23 mouse cellular contexts compared by ENCODE assay signal in genomic region chr10:36554057-36554456, GRCm38 (mm10). TPM values are rescaled to one million over a fixed set of nuclear protein-coding genes. Genes with fewer than 3 reads are reported as not detected.
"Had no signal": no experiment of that assay in that cellular context is flagged by ENCODE, and none has a peak within 500 bp of the region (broad histone marks: within the 10 kb centered on the region; RNA-seq: fewer than 3 reads in every experiment).

No protein-coding gene starts in this region.

- H3K4me3 ChIP-seq: gastrocnemius, adult 2 months; heart, embryonic 13.5 days; heart, embryonic 15.5 days; hindbrain, embryonic 13.5 days; hindbrain, embryonic 15.5 days; layer of hippocampus, adult 2 months; left cerebral cortex, adult 2 months; limb, embryonic 10.5 days; limb, embryonic 12.5 days; liver, embryonic 13.5 days; liver, embryonic 15.5 days had no signal

- H3K4me1 ChIP-seq: heart, embryonic 15.5 days; hindbrain, embryonic 15.5 days; limb, embryonic 10.5 days; limb, embryonic 12.5 days; liver, embryonic 13.5 days; liver, embryonic 15.5 days had no signal

- H3K9ac ChIP-seq: heart, embryonic 13.5 days; heart, embryonic 15.5 days; hindbrain, embryonic 13.5 days; hindbrain, embryonic 15.5 days; limb, embryonic 12.5 days; liver, embryonic 13.5 days; liver, embryonic 15.5 days had no signal

- H3K36me3 ChIP-seq: heart, embryonic 13.5 days; heart, embryonic 15.5 days; hindbrain, embryonic 13.5 days; hindbrain, embryonic 15.5 days; limb, embryonic 10.5 days; limb, embryonic 12.5 days; liver, embryonic 13.5 days; liver, embryonic 15.5 days had no signal

- H3K27ac ChIP-seq: gastrocnemius, adult 2 months; heart, embryonic 13.5 days; heart, embryonic 15.5 days; hindbrain, embryonic 13.5 days; hindbrain, embryonic 15.5 days; hindbrain, postnatal 0 days; layer of hippocampus, adult 2 months; left cerebral cortex, adult 2 months; limb, embryonic 10.5 days; limb, embryonic 12.5 days; liver, embryonic 13.5 days; liver, embryonic 15.5 days had no signal

- ATAC-seq: hindbrain, postnatal 0 days had no signal

- H3K27me3 ChIP-seq: heart, embryonic 13.5 days; heart, embryonic 15.5 days; hindbrain, embryonic 13.5 days; hindbrain, embryonic 15.5 days; limb, embryonic 12.5 days; liver, embryonic 13.5 days; liver, embryonic 15.5 days had no signal

- DNase-seq: gastrocnemius, adult 2 months; gastrocnemius, postnatal 10 days; gastrocnemius, postnatal 25 days; heart, adult 18-20 months; heart, postnatal 4 days; kidney, adult 11 months; kidney, adult 2 months; kidney, postnatal 10 days; kidney, postnatal 25 days; kidney, postnatal 4 days; liver; liver, embryonic 13.5 days had no signal

RNA-seq across cellular contexts. Expression of gene Hs3st5, which starts 47.4 kb away (rescaled TPM):
- total RNA-seq: granulocyte monocyte progenitor cell, adult 5-6 weeks had no signal
- polyA plus RNA-seq: liver, embryonic 15.5 days had no signal
